Mouse (Mus musculus): ENCODE results near the gene Chrna9. TPM values are rescaled to one million over a fixed set of nuclear protein-coding genes. Genes with fewer than 3 reads are reported as not detected.
"Not testable (repeated sequence)": the region's sequence is repeated elsewhere in the genome, so short reads cannot be mapped to it uniquely, and the experiment has no call there.

The Chrna9 gene
- polyA plus RNA-seq, 1 experiment from 2014 or later, result 0.29 TPM

DNA sequence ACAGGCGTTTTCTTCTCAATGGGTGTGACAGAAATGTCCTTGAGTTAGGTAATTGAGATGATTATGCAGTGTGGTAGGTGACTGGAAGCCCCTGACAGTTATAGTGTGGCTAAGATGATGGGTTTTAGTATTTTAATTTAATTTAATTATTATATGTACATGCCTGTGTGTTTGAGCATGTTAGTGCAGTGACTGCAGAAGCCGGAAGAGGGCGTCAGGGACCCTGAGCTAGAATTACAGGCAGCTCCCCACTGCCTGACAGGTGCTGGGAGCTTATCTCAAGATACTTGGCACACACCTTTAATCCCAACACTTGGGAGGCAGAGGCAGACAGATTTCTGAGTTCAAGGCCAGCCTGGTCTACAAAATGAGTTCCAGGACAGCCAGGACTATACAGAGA lies 33.3 kb downstream of the Chrna9 start:
- no peaks in the 10 kb centered on the region for H3K27me3 ChIP-seq (replicated peaks; ENCODE audit: low read depth, poor library complexity, severe bottlenecking)
- H3K36me3 ChIP-seq (replicated peaks), result no peaks in the 10 kb centered on the region
- WGBS, result 89% methylated on average over 3 of the region's 3 CpGs
- no peak overlapping the region for H3K4me3 ChIP-seq
- no peaks in the 10 kb centered on the region for H3K9me3 ChIP-seq
- peaks cover 12% of the 10 kb centered on the region for H3K4me1 ChIP-seq
- no peak overlapping the region for H3K27ac ChIP-seq (replicated peaks)
- no peak for DNase-seq (ENCODE audit: low spot score)

DNA sequence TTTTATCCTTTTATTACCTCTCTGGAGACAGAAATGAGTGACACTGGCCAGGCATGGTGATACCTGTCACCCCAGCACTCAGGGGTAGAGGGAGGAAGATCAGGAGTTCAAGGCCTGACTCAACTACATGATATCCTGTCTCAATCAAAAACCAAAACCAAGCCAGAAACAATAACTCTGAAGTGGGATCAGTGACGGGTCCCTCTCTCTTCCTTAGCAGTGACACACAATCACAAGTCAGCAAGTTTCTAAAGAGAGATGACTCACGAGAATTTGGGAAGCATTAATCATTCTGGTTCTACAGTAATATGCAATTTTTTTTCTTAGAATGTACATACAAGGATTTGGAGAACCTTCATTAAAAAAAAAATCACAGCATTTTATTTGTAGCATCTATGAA lies 38.5 kb downstream of the Chrna9 start:
- Histone ChIP-seq H3K36me3 (replicated peaks) (no peaks in the 10 kb centered on the region), H3K9me3 (no peaks in the 10 kb centered on the region), H3K4me1 (no peaks in the 10 kb centered on the region), H3K27me3 (replicated peaks; ENCODE audit: low read depth, poor library complexity, severe bottlenecking) (no peaks in the 10 kb centered on the region), H3K27ac (replicated peaks) (no peak overlapping the region), H3K4me3 (no peak overlapping the region)
- 68% methylated on average over 2 of the region's 2 CpGs for WGBS
- no peak for DNase-seq (ENCODE audit: low spot score)

DNA sequence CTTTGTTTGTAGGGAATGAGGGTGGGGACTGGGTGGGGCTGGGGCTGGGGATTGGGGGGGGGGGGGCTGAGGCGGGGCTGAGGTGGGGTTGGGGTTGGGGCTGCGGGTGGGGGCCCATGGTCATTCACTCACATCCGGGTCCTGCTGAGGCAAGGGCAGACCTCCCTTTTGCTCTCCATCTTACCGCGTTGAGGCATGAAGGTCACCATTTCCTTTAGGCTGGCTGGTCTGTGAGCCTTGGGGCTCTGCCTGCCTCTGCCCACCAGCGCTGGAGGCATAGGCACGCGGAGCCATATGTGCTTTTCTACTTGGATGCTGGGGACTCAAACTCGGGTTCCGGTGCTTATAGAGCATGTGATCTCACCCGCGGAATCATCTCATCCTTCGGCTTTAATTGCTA lies 41.0 kb downstream of the Chrna9 start:
- Histone ChIP-seq H3K36me3 (replicated peaks) (no peaks in the 10 kb centered on the region), H3K4me1 (no peaks in the 10 kb centered on the region), H3K27ac (replicated peaks) (no peak overlapping the region), H3K27me3 (replicated peaks; ENCODE audit: low read depth, poor library complexity, severe bottlenecking) (no peaks in the 10 kb centered on the region), H3K9me3 (no peaks in the 10 kb centered on the region), H3K4me3 (no peak overlapping the region)
- DNase-seq (ENCODE audit: low spot score), result no peak
- 91% methylated on average over 13 of the region's 13 CpGs for WGBS

DNA sequence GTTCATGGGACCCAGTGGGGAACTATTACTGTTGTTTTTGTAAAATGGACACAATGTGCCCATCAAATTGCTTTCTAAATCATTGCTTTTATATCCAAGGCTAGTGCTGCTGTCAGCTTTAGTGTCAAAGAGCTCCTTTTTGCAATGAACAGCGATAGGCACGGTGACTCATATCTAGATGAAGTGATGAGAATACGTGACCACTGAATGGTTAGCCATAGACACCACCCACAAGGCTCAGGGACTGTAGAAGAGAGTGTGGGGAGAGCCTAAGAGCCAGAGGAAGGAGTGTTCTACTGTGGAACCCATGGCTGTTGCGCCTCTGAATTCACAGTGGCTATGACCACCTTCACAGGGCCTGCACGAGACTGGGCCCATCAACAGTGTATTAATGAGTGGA lies 51.7 kb downstream of the Chrna9 start:
- H3K4me3 ChIP-seq, result no peak overlapping the region
- DNase-seq (ENCODE audit: low spot score), result no peak
- no peaks in the 10 kb centered on the region for H3K27me3 ChIP-seq (replicated peaks; ENCODE audit: low read depth, poor library complexity, severe bottlenecking)
- H3K9me3 ChIP-seq, result 0 out of 2 replicates have a peak, but pooled peaks cover 4% of the 10 kb centered on the region
- 94% methylated on average over 5 of the region's 5 CpGs for WGBS
- no peaks in the 10 kb centered on the region for H3K36me3 ChIP-seq (replicated peaks)
- H3K4me1 ChIP-seq, result no peaks in the 10 kb centered on the region
- H3K27ac ChIP-seq (replicated peaks), result no peak overlapping the region

DNA sequence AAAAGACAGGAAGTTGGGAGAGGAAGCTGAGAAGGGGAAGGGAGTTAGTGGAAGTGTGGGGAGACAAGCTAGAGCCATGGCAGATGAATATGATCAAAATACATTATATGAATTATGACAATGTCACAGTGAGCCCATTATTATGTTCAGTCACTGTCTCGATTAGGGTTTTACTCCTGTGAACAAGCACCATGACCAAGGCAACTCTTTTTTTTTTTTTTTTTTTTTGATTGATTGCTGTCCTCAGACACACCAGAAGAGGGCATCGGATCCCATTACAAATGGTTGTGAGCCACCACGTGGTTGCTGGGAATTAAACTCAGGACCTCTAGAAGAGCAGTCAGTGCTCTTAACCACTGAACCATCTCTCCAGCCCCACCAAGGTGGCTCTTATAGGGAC lies 52.3 kb downstream of the Chrna9 start:
- H3K4me3 ChIP-seq; H3K4me1 ChIP-seq; H3K27me3 ChIP-seq (replicated peaks; ENCODE audit: low read depth, poor library complexity, severe bottlenecking); DNase-seq (ENCODE audit: low spot score); H3K36me3 ChIP-seq (replicated peaks); H3K27ac ChIP-seq (replicated peaks); H3K9me3 ChIP-seq: not testable (repeated sequence)
- 77% methylated on average over 3 of the region's 3 CpGs for WGBS

DNA sequence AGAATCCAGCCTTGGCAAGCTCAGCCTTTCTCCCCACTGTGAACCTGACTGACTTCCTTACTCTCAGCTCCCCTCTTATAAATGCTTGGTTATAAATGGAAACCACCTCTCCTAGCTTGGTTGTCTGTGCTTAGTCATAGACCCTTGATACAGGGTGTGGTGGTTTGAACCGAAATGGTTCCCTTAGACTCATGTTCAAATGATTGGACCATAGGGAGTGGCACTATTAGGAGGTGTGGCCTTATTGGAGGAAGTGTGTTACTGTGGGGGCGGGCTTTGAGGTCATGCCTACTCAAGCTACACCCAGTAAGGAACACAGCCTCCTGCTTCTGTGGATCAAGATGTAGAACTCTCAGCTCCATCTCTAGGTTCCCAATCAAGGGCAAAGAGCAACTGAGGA lies 56.5 kb downstream of the Chrna9 start:
- DNase-seq (ENCODE audit: low spot score), result no peak
- 90% methylated on average over 2 of the region's 2 CpGs for WGBS
- Histone ChIP-seq H3K27ac (replicated peaks) (no peak overlapping the region), H3K27me3 (replicated peaks; ENCODE audit: low read depth, poor library complexity, severe bottlenecking) (no peaks in the 10 kb centered on the region), H3K4me3 (no peak overlapping the region), H3K4me1 (no peaks in the 10 kb centered on the region), H3K36me3 (replicated peaks) (no peaks in the 10 kb centered on the region), H3K9me3 (0 out of 2 replicates have a peak, but pooled peaks cover 4% of the 10 kb centered on the region)

DNA sequence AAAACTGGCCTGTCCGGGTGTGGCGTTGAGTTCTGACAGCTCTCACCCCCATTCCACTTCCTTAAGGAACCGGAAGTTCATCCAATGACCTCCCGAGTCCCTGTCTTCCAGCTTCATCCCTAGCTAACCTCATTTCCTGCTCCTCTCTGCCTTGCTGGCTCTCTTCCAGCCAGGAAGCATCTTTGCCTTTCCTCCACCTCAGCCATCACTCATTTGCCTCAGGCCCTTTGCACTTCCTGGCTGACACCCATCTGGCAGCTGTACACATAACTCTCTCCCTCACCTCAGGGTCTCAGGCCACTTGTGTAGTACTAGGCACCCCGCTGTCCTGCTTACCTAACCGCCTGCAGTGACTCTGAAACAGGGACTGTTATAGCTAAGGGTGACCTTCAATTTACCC lies 59.9 kb downstream of the Chrna9 start:
- WGBS, result 71% methylated on average over 6 of the region's 6 CpGs
- Histone ChIP-seq H3K27ac (replicated peaks) (no peak overlapping the region), H3K4me1 (no peaks in the 10 kb centered on the region)

DNA sequence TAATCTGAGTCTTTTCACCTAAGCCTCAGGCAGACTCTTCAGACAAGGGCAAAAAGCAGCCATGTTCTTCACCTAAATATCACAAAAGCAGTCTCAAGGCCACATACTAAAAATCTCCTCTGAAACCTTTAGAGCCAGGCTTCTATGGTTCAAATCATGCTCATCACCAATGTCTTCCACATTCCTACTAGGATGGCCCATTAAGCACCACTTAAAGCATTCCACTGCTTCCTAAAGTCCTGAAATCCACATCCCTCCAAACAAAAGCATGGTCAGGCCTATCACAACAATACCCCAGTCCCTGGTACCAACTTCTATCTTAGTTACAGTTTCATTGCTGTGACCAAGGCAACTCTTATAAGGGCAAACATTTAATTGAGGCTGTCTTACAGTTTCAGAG lies 63.1 kb downstream of the Chrna9 start:
- H3K4me3 ChIP-seq, result no peak overlapping the region
- no peaks in the 10 kb centered on the region for H3K27me3 ChIP-seq (replicated peaks; ENCODE audit: low read depth, poor library complexity, severe bottlenecking)
- no peaks in the 10 kb centered on the region for H3K9me3 ChIP-seq
- peaks cover 10% of the 10 kb centered on the region for H3K4me1 ChIP-seq
- H3K27ac ChIP-seq (replicated peaks), result no peak overlapping the region
- H3K36me3 ChIP-seq (replicated peaks), result no peaks in the 10 kb centered on the region
- no peak for DNase-seq (ENCODE audit: low spot score)

More for the DNA sequence above, 59.9 kb downstream of the Chrna9 start:
- DNase-seq (ENCODE audit: low spot score), result no peak
- Histone ChIP-seq H3K4me3 (no peak overlapping the region), H3K9me3 (no peaks in the 10 kb centered on the region), H3K27me3 (replicated peaks; ENCODE audit: low read depth, poor library complexity, severe bottlenecking) (no peaks in the 10 kb centered on the region), H3K36me3 (replicated peaks) (no peaks in the 10 kb centered on the region)

DNA sequence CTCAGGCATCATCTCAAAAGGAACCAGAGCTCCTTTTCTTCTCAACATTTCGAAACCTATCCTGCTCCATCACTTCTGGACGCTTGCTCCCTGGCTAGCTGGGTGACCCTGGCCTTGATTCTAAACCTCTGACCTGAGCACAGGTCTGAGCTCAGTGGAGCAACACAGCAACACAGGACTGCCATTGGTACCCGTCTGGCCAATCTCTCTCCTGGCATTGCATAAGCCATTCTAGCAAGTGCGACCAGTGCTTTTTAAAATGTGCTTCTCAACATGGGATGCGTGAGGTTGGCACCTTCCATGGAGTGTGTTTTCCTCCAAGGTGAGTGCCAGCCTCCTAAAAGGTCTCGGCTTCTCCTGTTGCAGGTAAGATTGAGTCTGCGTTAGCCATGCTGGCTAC lies 64.4 kb downstream of the Chrna9 start:
- no peak for DNase-seq (ENCODE audit: low spot score)

DNA sequence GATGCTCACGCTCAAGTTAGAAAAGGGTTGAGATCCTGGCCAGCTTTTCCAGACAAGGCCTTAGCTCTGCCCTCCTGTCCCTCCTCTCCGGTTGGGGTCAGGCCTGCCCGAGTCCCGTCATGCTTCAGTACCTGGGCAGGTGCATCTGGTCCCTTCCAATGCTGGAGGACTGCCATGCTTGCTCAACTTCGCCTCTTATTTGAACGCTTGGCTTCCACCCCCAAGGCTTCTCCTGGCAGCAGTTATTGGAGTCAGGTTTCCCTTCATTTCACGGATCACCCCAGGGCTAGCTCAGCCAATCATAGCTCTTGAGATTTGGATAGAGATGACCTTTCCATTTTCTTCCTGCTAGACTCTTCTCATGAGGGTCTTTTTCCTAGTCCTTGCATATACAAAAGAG lies 65.4 kb downstream of the Chrna9 start:
- WGBS, result 72% methylated on average over 7 of the region's 7 CpGs
- no peaks in the 10 kb centered on the region for H3K36me3 ChIP-seq (replicated peaks)

More for the DNA sequence above, 64.4 kb downstream of the Chrna9 start:
- no peak overlapping the region for H3K4me3 ChIP-seq
- no peaks in the 10 kb centered on the region for H3K27me3 ChIP-seq (replicated peaks; ENCODE audit: low read depth, poor library complexity, severe bottlenecking)
- WGBS, result 90% methylated on average over 7 of the region's 7 CpGs
- H3K27ac ChIP-seq (replicated peaks), result no peak overlapping the region
- no peaks in the 10 kb centered on the region for H3K9me3 ChIP-seq
- peaks cover 10% of the 10 kb centered on the region for H3K4me1 ChIP-seq
- H3K36me3 ChIP-seq (replicated peaks), result no peaks in the 10 kb centered on the region

DNA sequence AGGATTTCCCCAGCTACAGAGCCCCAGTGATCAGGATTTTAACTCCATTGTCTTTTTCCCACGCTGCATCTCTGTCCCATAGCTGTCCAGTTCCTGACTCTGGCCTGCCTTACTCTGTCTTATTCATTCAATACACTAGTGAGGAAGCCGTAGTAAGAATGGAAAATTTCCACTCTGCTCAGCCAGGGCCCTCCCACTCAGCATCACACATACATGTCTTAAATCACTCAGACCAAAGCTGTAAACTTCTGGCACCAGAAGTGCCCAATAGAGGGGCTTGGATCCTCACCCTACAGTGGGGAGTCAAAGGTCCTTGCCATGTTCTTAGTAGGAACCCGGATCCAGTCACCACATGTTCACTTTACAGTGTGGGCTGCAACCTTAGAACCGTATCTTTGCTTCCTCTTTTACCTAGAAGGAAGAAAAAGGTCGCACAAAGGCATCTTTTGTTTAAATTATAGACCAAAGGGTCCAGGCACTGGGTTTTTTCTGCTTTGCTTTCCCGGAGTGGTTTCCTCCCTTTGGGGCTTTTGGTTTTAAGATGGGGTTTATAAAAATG lies 65.9 kb downstream of the Chrna9 start:
- 70% methylated on average over 6 of the region's 6 CpGs for WGBS
- H3K36me3 ChIP-seq (replicated peaks), result no peaks in the 10 kb centered on the region

More for the DNA sequence above, 65.4 kb downstream of the Chrna9 start:
- Histone ChIP-seq H3K9me3 (no peaks in the 10 kb centered on the region), H3K27ac (replicated peaks) (no peak overlapping the region), H3K4me3 (no peak overlapping the region), H3K27me3 (replicated peaks; ENCODE audit: low read depth, poor library complexity, severe bottlenecking) (no peaks in the 10 kb centered on the region), H3K4me1 (peaks cover 15% of the 10 kb centered on the region)
- DNase-seq (ENCODE audit: low spot score), result no peak

DNA sequence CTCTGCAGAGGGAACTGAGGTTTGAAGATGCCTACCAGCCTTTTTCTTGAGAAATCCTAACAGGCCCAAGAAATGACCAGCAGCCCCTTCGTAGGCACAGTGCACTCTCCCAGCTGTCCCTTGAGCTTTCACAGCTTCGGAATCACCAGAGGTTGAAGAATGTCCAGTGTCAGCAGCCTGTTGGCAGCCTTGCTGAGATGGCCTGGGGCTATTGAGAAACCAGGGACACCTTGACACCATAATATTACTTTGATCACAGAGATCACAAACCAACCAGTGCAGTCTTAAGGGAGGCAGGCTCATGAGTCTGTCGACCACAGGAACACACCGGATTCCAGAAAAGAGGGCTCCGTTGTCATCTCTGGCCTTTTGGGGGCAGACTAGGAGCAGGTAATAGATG lies 66.5 kb downstream of the Chrna9 start:
- Histone ChIP-seq H3K9me3 (no peaks in the 10 kb centered on the region), H3K27ac (replicated peaks) (no peak overlapping the region), H3K4me3 (no peak overlapping the region), H3K27me3 (replicated peaks; ENCODE audit: low read depth, poor library complexity, severe bottlenecking) (no peaks in the 10 kb centered on the region), H3K4me1 (peaks cover 18% of the 10 kb centered on the region), H3K36me3 (replicated peaks) (no peaks in the 10 kb centered on the region)
- DNase-seq (ENCODE audit: low spot score), result no peak
- 73% methylated on average over 5 of the region's 5 CpGs for WGBS

More for the DNA sequence above, 65.9 kb downstream of the Chrna9 start:
- Histone ChIP-seq H3K27ac (replicated peaks) (no peak overlapping the region), H3K27me3 (replicated peaks; ENCODE audit: low read depth, poor library complexity, severe bottlenecking) (no peaks in the 10 kb centered on the region), H3K4me3 (no peak overlapping the region), H3K4me1 (peaks cover 18% of the 10 kb centered on the region), H3K9me3 (no peaks in the 10 kb centered on the region)
- DNase-seq (ENCODE audit: low spot score), result no peak

DNA sequence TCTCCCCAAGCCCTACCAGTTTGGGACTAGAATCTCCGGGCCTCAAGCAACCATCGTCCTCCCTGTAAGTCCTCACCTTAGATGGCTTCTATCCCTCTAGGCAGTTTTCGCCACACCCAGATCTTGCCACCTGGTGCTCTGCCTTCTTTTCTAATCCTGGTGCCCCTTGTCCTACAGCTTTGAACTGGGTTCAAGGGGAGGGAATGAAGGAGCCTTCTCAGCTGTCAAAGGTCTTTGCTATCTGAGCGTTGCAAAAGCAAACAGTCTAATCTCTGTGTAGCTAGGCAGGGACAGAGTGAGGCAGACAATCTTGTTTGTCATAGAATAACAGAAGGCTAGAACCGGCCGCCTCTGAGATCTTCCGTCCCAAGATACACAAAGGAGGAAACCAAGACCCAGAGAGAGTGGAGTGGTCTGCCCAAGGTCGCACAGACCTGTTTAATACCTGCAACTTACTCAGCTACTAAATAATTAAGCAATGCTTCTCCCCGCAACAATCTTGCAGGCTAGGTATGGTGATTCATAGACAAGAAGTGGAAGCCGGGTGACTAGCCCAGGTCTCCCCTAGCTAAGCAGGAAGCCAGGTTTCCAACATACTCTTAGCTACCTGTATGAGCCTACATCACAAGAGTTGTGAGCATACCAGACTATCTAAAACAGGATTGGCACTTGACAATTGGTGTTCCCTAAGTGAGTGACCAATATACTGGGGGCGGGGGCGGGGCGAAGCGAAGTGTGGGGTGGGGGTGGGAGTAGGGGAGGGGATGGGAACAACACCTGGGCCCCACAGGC lies 69.6 kb downstream of the Chrna9 start, which contains the start of gene 9130230L23Rik:
TSS of gene 9130230L23Rik (minus strand) at position 152 of the 792 bp plus-strand sequence.
- Histone ChIP-seq H3K27me3 (replicated peaks; ENCODE audit: low read depth, poor library complexity, severe bottlenecking) (no peaks in the 10 kb centered on the region), H3K4me3 (no peak within 1 kb of the TSS), H3K36me3 (replicated peaks) (no peaks in the 10 kb centered on the region), H3K4me1 (peaks cover 18% of the 10 kb centered on the region), H3K9me3 (no peaks in the 10 kb centered on the region), H3K27ac (replicated peaks) (no peak within 1 kb of the TSS)
- WGBS, result 68% methylated on average over 14 of the region's 14 CpGs
- DNase-seq (ENCODE audit: low spot score), result no peak
